Mouse (Mus musculus) forebrain, embryonic 14.5 days (tissue): ENCODE results near the gene Ogg1. TPM values are rescaled to one million over a fixed set of nuclear protein-coding genes. Genes with fewer than 3 reads are reported as not detected.

Experiments used
- ATAC-seq: fragments of 200-750 bp; cut with Nextera tagmentation; 2 replicates; pipeline ENCODE4 v1.8.0; 2017; ENCODE audit warnings: mild to moderate bottlenecking, moderate library complexity
- DNase-seq: peaks from one replicate; pipeline ENCODE4 v3.0.0-alpha.2; 2015; ENCODE audit warnings: low spot score
- H3K27ac ChIP-seq: fragments of 300-500 bp; sonication (generic); 2 replicates; pipeline ENCODE4 v1.5.1; 2014; ENCODE audit warnings: low read depth, mild to moderate bottlenecking, control low read depth, low read length, moderate library complexity
- H3K27me3 ChIP-seq: fragments of 300-500 bp; sonication (generic); replicated peaks from 2 replicates; pipeline ENCODE4 v1.6.1; 2014; ENCODE audit warnings: low read length, control low read depth, mixed read lengths; ENCODE audit not compliant: control insufficient read depth, insufficient read depth
- H3K36me3 ChIP-seq: fragments of 300-500 bp; sonication (generic); 2 replicates; pipeline ENCODE4 v1.6.1; 2014; ENCODE audit warnings: low read length, control low read depth; ENCODE audit not compliant: control insufficient read depth, insufficient read depth
- H3K4me1 ChIP-seq: fragments of 300-500 bp; sonication (generic); 2 replicates; pipeline ENCODE4 v1.6.1; 2014; ENCODE audit warnings: antibody characterized with exemption, low read length, control low read depth; ENCODE audit not compliant: control insufficient read depth, insufficient read depth
- H3K4me2 ChIP-seq: fragments of 300-500 bp; sonication (generic); 2 replicates; pipeline ENCODE4 v1.6.1; 2014; ENCODE audit warnings: mild to moderate bottlenecking, control low read depth, low read length
- H3K4me3 ChIP-seq: fragments of 300-500 bp; sonication (generic); 2 replicates; pipeline ENCODE4 v1.5.1; 2014; ENCODE audit warnings: low read depth, low read length, control low read depth
- H3K9ac ChIP-seq: fragments of 300-500 bp; sonication (generic); 2 replicates; pipeline ENCODE4 v1.6.1; 2014; ENCODE audit warnings: mild to moderate bottlenecking, low read length, control low read depth, moderate library complexity
- H3K9me3 ChIP-seq: fragments of 300-500 bp; sonication (generic); replicated peaks from 2 replicates; pipeline ENCODE4 v1.6.1; 2016; ENCODE audit warnings: low read length, control low read depth, mixed read lengths; ENCODE audit not compliant: control insufficient read depth
- WGBS: fragments of 180-500 bp; shearing (Covaris S2); extraction: QIAGEN DNeasy Blood & Tissue Kit; methylation state at CpG from one replicate; pipeline ENCODE4 v1.1.7; 2014; 5-methylcytosine and 5-hydroxymethylcytosine counted together
- polyA plus RNA-seq: library from polyadenylated mRNA; unstranded; fragments of >200 nt; fragmentation: Nextera tagmentation; extraction: Ambion mirVana; gene quantifications from 2 replicates; pipeline ENCODE4 v1.2.1, GENCODE M21; 2014

Gene Ogg1
- polyA plus RNA-seq, 1 experiment from 2014 or later = 14.7 TPM

- Histone ChIP-seq H3K4me1 (no peaks in the 10 kb centered on the region), H3K27ac (no peak overlapping the region), H3K4me2 (no peak overlapping the region), H3K9me3 (no peaks in the 10 kb centered on the region), H3K27me3 (peaks cover 4% of the 10 kb centered on the region), H3K4me3 (no peak overlapping the region), H3K9ac (no peak overlapping the region), H3K36me3 (no peaks in the 10 kb centered on the region)
- no peak for DNase-seq
- WGBS = 93% methylated on average over 15 of the region's 15 CpGs
- ATAC-seq = no peak
These were observed 37.4 kb upstream of the Ogg1 start for GRCm38 (mm10) chr6:113289346-113289745.

DNA sequence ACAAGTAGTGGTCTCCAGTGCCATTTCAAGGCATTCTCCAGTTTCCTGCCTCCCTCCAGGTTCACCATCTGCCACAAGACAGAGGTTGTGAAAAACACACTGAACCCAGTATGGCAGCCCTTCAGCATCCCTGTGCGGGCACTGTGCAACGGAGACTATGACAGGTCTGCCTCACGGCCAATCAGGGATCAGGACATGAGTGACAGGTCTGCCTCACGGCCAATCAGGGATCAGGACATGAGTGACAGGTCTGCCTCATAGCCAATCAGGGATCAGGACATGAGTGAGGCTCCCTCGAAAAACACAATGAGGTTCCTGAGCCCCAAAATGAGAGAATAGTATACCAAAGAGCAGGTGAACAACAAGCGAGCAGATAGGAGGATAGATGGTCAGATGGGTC is 36.4 kb upstream of the Ogg1 start:
- 70% methylated on average over 6 of the region's 6 CpGs for WGBS
- Histone ChIP-seq H3K27me3 (no peaks in the 10 kb centered on the region), H3K4me1 (no peaks in the 10 kb centered on the region), H3K27ac (no peak overlapping the region), H3K36me3 (no peaks in the 10 kb centered on the region), H3K9ac (no peak overlapping the region), H3K4me3 (no peak overlapping the region), H3K9me3 (no peaks in the 10 kb centered on the region), H3K4me2 (no peak overlapping the region)
- ATAC-seq (no peak), DNase-seq (no peak)

DNA sequence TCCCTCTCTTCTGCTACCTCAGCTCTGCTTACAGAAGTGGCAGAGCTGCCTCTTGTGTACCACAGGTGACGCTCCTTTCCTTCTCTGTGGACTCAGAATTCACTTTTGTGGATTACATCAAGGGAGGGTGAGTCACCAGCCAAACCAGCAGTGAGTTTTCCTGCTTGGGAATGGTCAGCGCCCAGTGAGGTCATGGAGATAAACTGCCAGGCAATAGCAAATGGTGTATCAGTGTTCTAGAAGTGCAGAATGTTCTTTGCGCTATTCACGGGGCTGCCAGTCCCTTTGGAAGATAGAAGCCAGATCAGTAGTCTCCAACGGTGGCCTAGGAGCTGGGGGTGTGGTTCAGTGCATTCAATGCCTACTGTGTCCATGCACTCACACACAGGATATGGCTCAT is 33.8 kb upstream of the Ogg1 start:
- no peak overlapping the region for H3K27ac ChIP-seq
- 65% methylated on average over 5 of the region's 5 CpGs for WGBS
- H3K4me2 ChIP-seq = no peak overlapping the region
- DNase-seq (no peak), ATAC-seq (no peak)
- H3K9ac ChIP-seq = no peak overlapping the region
- H3K4me1 ChIP-seq = no peaks in the 10 kb centered on the region
- no peaks in the 10 kb centered on the region for H3K9me3 ChIP-seq
- no peak overlapping the region for H3K4me3 ChIP-seq
- no peaks in the 10 kb centered on the region for H3K27me3 ChIP-seq
- no peaks in the 10 kb centered on the region for H3K36me3 ChIP-seq

DNA sequence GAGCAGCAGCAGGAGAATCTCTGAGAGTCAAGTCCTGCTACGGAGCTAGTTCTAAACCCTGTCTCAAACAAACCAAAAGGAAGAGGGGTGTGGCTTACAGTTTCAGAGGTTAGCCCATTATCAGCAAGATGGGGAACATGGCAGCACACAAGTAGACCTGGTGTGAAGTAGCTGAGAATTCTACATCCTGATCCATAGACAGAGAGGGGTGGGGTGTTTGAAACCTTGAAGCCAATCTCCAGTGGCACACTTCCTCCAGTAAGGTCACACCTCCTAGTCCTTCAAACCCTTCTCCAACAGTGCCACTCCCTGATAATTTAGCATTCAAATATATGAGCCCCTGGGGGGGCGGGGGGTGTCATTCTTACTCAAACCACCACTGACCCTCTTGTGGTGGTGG is 30.7 kb upstream of the Ogg1 start:
- DNase-seq (no peak), ATAC-seq (no peak)
- H3K4me2 ChIP-seq = no peak overlapping the region
- H3K4me3 ChIP-seq = no peak overlapping the region
- H3K27ac ChIP-seq = no peak overlapping the region
- H3K9ac ChIP-seq = no peak overlapping the region
- WGBS = 78% methylated on average over 2 of the region's 2 CpGs
- H3K36me3 ChIP-seq = no peaks in the 10 kb centered on the region
- no peaks in the 10 kb centered on the region for H3K27me3 ChIP-seq
- H3K4me1 ChIP-seq = no peaks in the 10 kb centered on the region
- no peaks in the 10 kb centered on the region for H3K9me3 ChIP-seq

DNA sequence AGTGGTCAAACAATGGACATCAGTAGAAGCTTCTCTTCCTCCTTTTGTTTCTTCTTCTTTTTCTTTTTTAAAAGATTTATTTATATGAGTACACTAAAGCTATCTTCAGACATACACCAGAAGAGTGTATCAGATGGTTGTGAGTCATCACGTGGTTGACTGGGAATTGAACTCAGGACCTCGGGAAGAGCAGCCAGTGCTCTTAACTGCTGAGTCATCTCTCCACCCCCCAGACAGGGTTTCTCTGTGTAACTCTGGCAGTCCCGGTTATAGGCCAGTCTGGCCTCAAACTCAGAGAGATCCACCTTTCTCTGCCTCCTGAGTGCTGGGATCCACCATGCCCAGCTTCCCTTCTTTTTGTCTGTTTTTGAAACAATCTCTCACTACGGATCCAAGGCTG is 30.1 kb upstream of the Ogg1 start:
- Histone ChIP-seq H3K36me3 (no peaks in the 10 kb centered on the region), H3K9me3 (no peaks in the 10 kb centered on the region), H3K27me3 (no peaks in the 10 kb centered on the region), H3K9ac (no peak overlapping the region), H3K27ac (no peak overlapping the region), H3K4me1 (no peaks in the 10 kb centered on the region), H3K4me2 (no peak overlapping the region), H3K4me3 (no peak overlapping the region)
- no peak for DNase-seq
- WGBS = 75% methylated on average over 4 of the region's 4 CpGs
- no peak for ATAC-seq

- no peak overlapping the region for H3K27ac ChIP-seq
- no peak overlapping the region for H3K4me3 ChIP-seq
- no peak for DNase-seq
- H3K9me3 ChIP-seq = no peaks in the 10 kb centered on the region
- no peaks in the 10 kb centered on the region for H3K27me3 ChIP-seq
- no peaks in the 10 kb centered on the region for H3K36me3 ChIP-seq
- H3K9ac ChIP-seq = no peak overlapping the region
- 81% methylated on average over 5 of the region's 5 CpGs for WGBS
- H3K4me2 ChIP-seq = no peak overlapping the region
- no peaks in the 10 kb centered on the region for H3K4me1 ChIP-seq
- no peak for ATAC-seq
These were observed 25.4 kb upstream of the Ogg1 start for GRCm38 (mm10) chr6:113301350-113301749.

DNA sequence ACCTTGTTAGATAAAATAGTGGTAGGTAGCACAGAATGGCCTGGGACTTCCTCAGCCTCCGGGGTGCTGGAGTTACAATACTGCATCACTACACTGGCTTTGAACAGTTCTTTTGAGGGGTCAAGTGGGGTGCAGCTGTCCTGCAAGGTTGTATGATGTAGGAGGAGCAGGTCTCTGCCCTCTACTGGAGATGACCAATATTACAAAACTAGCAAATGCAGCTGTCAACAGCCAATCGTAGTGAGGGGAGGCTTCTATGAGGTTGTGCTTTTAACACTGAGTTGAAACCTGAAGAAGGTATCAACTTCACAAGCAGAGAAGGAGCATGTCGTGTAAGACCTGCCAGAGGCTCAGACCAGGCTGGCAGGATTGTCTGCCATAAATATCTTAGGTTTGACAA is 24.5 kb upstream of the Ogg1 start:
- no peaks in the 10 kb centered on the region for H3K36me3 ChIP-seq
- 27% methylated on average over 3 of the region's 3 CpGs for WGBS
- H3K4me3 ChIP-seq = no peak overlapping the region
- no peak for ATAC-seq
- no peak overlapping the region for H3K9ac ChIP-seq
- H3K4me2 ChIP-seq = no peak overlapping the region
- H3K27ac ChIP-seq = no peak overlapping the region
- H3K9me3 ChIP-seq = no peaks in the 10 kb centered on the region
- H3K27me3 ChIP-seq = no peaks in the 10 kb centered on the region
- H3K4me1 ChIP-seq = no peaks in the 10 kb centered on the region
- DNase-seq = peak; percentile 23

- Histone ChIP-seq H3K36me3 (peaks cover 12% of the 10 kb centered on the region), H3K9ac (peak overlapping the region; percentile 93), H3K4me1 (peaks cover 11% of the 10 kb centered on the region), H3K9me3 (no peaks in the 10 kb centered on the region), H3K4me2 (peak overlapping the region; percentile 96), H3K27me3 (no peaks in the 10 kb centered on the region), H3K4me3 (peak overlapping the region; percentile 95), H3K27ac (peak overlapping the region; percentile 98)
- ATAC-seq (peak; percentile 98), DNase-seq (peak; percentile 99)
- WGBS = under 1% methylated on average over 50 of the region's 50 CpGs
These were observed 20.3 kb upstream of the Ogg1 start for GRCm38 (mm10) chr6:113306322-113306985.

DNA sequence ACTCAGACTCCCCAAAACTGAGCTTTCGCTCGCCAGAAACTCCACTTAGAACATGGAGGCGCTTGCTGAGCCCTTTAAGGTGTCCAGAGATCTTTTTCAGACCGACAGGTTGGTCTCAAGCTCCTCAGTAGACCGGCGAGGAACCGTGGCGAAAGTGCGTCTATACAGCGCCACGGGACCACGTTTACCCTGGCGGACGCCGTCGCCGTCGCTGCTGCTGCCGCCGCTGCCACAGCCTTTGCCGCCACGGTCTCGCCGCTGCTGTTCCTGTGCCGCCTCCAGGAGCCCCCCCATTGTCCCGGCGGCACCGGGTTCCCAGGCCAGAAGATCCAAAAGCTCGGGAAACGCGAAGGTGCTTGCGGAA is 19.8 kb upstream of the Ogg1 start, which contains the start of gene Brpf1:
Brpf1 (plus strand) TSS at position 152 of the 364 bp plus-strand sequence.
- Histone ChIP-seq H3K27me3 (no peaks in the 10 kb centered on the region), H3K27ac (peak within 1 kb of the TSS; percentile 98), H3K4me2 (peak within 1 kb of the TSS; percentile 96), H3K9me3 (no peaks in the 10 kb centered on the region), H3K4me1 (peaks cover 11% of the 10 kb centered on the region), H3K4me3 (peak within 1 kb of the TSS; percentile 95), H3K9ac (peak within 1 kb of the TSS; percentile 93), H3K36me3 (peaks cover 13% of the 10 kb centered on the region)
- under 1% methylated on average over 32 of the region's 32 CpGs for WGBS
- DNase-seq (no peak), ATAC-seq (peak; percentile 70)
